Mouse (Mus musculus) E14TG2a.4 (cell line): Measurements from ENCODE around the gene Ostm1.

ENCODE experiments used
- CTCF ChIP-seq: conservative IDR thresholded peaks from 2 replicates; pipeline ENCODE4 v1.5.1; 2014; ENCODE audit warnings: low read length
- NANOG ChIP-seq: IDR thresholded peaks from 2 replicates; pipeline ENCODE4 v1.6.1; 2014; ENCODE audit warnings: borderline replicate concordance, low read length, mixed read lengths
- POU5F1 ChIP-seq: IDR thresholded peaks from 2 replicates; pipeline ENCODE4 v1.6.1; 2014; ENCODE audit warnings: low read length, borderline replicate concordance

DNA sequence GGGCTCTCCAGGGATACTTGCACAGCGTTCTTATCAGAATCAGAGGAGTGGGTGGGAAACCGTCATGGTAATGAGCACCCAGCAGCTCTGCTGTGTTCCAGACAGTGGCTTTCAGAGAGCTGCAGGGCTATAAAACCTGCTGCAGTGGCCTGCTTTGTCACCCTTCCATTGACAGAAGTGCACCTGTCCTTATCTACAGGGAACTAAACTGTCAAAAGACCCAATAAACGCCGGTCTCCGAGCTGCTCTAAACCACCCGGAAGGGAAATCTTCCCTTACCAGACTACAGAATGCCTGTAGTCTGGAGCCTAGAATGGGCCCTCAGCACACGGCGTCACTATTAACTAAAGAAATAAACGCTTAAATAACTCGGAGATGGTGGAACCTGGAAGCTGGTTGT is 168.2 kb downstream of the Ostm1 start:
- no peak for TF ChIP-seq CTCF
- no peak for TF ChIP-seq NANOG
- no peak for TF ChIP-seq POU5F1
